Mouse (Mus musculus): Measurements from ENCODE around the gene Crlf1. TPM values are rescaled to one million over a fixed set of nuclear protein-coding genes. Genes with fewer than 3 reads are reported as not detected.

The Crlf1 gene
- total RNA-seq (2014; fragmentation: Nextera tagmentation) (0.30 and 2.3 TPM in 2 replicates), total RNA-seq (2017) (not detected in 2 replicates)

- ATAC-seq (replicated peaks; ENCODE audit: low FRiP score, low TSS enrichment, poor library complexity, severe bottlenecking) = no peak
Measured at GRCm38 (mm10) chr8:70492664-70493640, at the start of gene Crlf1. TSS of gene Crlf1 (plus strand) at chr8:70493158.

DNA sequence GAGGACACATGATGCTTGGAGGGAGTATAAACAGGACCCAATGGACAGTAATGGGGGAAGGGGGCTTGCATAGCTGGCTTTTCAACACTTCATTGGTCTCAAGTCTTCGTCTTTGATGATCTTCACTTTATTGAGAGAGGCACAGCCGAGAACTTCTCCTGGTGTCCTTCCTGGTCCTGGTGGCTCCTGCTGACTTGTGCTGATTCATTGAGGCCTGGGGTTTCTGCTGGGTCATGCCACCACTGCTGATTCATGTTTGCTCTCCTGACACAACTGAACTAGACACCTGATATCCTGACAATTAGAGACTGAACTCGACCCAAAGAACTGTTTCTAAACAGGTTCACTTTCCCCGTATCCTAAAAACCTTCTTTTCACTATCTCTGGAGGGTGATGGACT is 49.6 kb upstream of the Crlf1 start:
- ATAC-seq (replicated peaks; ENCODE audit: low FRiP score, low TSS enrichment, poor library complexity, severe bottlenecking) = no peak

DNA sequence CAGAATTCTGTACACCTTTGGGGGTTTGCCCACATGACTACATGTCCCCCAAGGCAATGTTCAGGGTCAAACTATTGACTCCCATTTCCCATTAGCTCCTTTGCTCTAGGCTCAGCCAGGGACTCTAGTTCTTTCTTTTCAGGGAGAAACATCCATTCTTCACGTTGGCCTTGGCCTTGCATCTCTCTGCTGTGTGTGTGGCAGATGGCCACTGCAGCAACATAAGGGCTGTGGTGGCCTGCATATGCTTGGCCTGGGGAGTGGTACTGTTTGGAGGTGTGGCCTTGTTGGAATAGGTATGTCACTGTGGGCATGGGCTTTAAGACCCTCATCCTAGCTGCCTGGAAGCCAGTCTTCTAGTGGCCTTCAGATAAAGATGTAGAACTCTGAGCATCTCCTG is 47.0 kb upstream of the Crlf1 start:
- no peak for ATAC-seq (replicated peaks; ENCODE audit: low FRiP score, low TSS enrichment, poor library complexity, severe bottlenecking)

- no peak for ATAC-seq (replicated peaks; ENCODE audit: low FRiP score, low TSS enrichment, poor library complexity, severe bottlenecking)
Measured at GRCm38 (mm10) chr8:70447639-70448420, 45.1 kb upstream of the Crlf1 start.

GRCm38 (mm10) chr8:70452196-70452966 is 40.6 kb upstream of the Crlf1 start:
- ATAC-seq (replicated peaks; ENCODE audit: low FRiP score, low TSS enrichment, poor library complexity, severe bottlenecking) = no peak

- ATAC-seq (replicated peaks; ENCODE audit: low FRiP score, low TSS enrichment, poor library complexity, severe bottlenecking) = no peak
Measured at GRCm38 (mm10) chr8:70453852-70454251, 39.1 kb upstream of the Crlf1 start.

DNA sequence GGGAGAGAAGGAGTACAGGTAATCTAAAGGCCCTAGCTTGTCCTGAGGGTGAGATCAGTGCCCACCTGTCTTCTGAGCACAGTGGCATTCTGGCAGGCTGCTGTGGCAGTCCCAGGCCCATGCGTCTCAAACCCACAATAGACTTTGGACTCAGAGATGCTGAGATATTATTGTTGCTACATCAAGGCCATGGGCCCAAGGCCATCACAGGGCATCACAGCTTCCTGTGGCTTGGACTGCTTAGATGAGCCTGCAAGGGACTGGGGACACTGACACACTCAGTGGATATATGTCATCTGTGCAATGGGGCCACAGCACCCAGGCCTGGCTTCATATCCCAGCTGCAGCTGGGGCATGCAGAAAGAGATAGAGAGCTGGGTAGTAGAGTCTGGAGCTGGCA is 36.0 kb upstream of the Crlf1 start:
- no peak for ATAC-seq (replicated peaks; ENCODE audit: low FRiP score, low TSS enrichment, poor library complexity, severe bottlenecking)

- peak; percentile 66 for ATAC-seq (replicated peaks; ENCODE audit: low FRiP score, low TSS enrichment, poor library complexity, severe bottlenecking)
Measured at GRCm38 (mm10) chr8:70457882-70458281, 35.1 kb upstream of the Crlf1 start.

GRCm38 (mm10) chr8:70458462-70458861 is 34.5 kb upstream of the Crlf1 start:
- no peak for ATAC-seq (replicated peaks; ENCODE audit: low FRiP score, low TSS enrichment, poor library complexity, severe bottlenecking)

- ATAC-seq (replicated peaks; ENCODE audit: low FRiP score, low TSS enrichment, poor library complexity, severe bottlenecking) = no peak
Measured at GRCm38 (mm10) chr8:70459636-70460035, 33.3 kb upstream of the Crlf1 start.

GRCm38 (mm10) chr8:70460199-70460598 is 32.8 kb upstream of the Crlf1 start:
- no peak for ATAC-seq (replicated peaks; ENCODE audit: low FRiP score, low TSS enrichment, poor library complexity, severe bottlenecking)

DNA sequence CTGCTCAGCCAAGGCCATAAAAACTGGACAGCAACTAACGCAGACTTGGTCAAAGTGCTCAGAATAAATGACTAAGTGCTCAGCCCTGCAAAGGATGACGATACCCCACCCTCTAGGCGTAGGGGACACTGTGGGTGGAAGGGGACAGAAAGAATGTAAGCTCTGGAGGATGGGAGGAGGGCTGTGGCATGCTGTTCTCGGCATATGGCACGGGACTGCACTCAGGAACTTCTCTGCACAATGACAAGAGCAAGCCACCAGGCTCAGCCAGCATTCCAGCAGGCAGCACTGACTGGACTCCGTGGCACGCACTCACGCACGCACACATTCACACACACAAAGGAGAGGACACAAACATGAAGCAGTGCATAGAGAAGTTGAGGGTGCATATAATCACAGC is 32.4 kb upstream of the Crlf1 start:
- no peak for ATAC-seq (replicated peaks; ENCODE audit: low FRiP score, low TSS enrichment, poor library complexity, severe bottlenecking)

DNA sequence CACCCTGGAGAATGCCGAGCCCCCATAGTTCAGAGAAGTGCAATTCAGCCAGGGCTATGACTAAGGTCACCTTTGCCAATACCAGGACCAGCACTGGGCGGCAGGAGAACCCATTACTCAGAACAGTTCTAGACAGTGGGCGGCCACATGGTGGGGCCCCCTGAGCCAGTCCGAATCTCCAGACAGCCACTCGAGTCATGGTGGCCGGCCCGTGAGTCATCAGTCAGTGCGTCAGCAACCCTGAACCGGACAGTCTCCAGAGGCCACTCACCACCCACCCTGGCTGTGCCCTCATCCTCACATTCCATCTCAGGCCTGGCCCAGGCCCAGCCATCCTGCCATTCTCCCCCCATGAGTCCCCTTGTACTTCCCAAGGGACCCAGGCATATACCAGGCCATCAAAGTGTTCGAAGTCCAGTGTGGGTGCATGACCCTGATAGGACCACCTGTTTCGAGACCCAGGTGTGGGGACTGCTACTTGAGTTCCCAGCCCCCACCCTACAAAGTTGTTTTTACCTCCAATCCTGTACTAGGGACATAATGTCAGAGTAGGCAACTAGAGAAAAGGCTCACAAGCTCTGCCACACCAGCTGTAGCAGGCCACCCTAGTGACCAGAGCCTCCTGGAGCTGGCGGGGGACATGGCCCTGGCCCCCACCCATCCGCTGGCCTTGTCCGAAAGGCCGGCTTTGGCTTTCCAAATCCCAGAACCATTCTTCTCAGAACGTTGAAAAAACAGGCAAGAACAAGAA is 31.0 kb upstream of the Crlf1 start:
- ATAC-seq (replicated peaks; ENCODE audit: low FRiP score, low TSS enrichment, poor library complexity, severe bottlenecking) = no peak

DNA sequence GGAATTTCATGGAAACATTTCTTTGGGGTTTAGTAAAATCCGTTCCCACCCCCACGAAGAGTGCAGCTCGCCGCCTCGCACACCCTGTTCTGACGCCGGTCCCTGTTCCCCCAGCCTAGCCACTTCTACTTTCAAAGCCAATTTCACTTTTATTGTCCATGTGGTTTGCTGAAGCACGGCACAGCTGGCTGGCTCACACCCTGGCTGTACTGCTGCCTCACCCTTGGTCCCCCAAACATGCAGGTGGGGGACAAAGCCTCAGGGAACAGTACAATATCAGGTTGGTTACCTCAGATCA is 30.5 kb upstream of the Crlf1 start:
- no peak for ATAC-seq (replicated peaks; ENCODE audit: low FRiP score, low TSS enrichment, poor library complexity, severe bottlenecking)

DNA sequence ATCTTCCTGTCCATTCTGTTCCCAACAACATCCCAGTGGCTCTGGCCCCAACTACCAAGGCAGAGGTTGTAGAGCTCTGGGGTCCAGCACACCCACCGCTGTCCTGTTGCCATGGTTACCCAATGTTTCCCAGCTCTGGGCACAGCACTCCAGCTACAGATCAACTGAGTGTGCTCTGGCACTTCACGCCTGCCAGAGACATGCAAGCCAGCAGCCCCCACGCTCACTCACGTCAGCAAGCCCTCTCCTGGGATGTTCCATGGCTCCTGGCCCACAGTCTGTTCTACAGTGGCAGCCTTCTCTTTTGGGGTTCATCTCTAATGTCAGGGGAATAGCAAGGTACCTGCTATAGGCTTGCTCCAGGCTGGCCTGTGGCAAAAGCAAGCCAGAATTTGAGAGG is 29.7 kb upstream of the Crlf1 start:
- ATAC-seq (replicated peaks; ENCODE audit: low FRiP score, low TSS enrichment, poor library complexity, severe bottlenecking) = no peak

GRCm38 (mm10) chr8:70464162-70464561 is 28.8 kb upstream of the Crlf1 start:
- ATAC-seq (replicated peaks; ENCODE audit: low FRiP score, low TSS enrichment, poor library complexity, severe bottlenecking) = no peak

DNA sequence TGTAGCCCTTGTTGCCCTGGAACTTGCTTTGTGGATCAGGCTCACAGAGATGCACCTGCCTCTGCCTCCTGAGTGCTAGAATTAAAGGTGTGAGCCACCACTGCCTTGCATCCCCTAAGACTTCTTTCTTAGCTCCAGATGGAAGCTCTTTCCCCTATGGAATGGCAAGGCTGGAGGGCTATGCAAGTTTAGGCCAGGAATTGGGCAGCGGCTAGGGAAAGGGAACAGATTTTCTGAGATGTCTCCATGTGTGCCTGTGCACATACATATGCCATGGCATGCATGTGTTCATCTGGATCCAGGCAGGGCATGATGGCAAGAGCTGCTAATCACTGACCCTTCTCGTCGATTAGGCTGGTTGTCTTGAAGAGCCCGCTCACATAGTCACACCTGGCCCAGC is 27.3 kb upstream of the Crlf1 start:
- ATAC-seq (replicated peaks; ENCODE audit: low FRiP score, low TSS enrichment, poor library complexity, severe bottlenecking) = no peak

- ATAC-seq (replicated peaks; ENCODE audit: low FRiP score, low TSS enrichment, poor library complexity, severe bottlenecking) = no peak
Measured at GRCm38 (mm10) chr8:70466305-70466704, 26.7 kb upstream of the Crlf1 start.

- ATAC-seq (replicated peaks; ENCODE audit: low FRiP score, low TSS enrichment, poor library complexity, severe bottlenecking) = no peak
Measured at GRCm38 (mm10) chr8:70466771-70467170, 26.2 kb upstream of the Crlf1 start.
